Mouse (Mus musculus) layer of hippocampus, postnatal 14 days (tissue): ENCODE results near the gene Lin28a. TPM values are rescaled to one million over a fixed set of nuclear protein-coding genes. Genes with fewer than 3 reads are reported as not detected.

Experiments
- DNase-seq, 2 experiments: peaks; one replicate each; pipeline ENCODE4 v3.0.0; 2021 to 2022; ENCODE audit warnings: low spot score in 2 of 2, mixed read lengths in 1 of 2
- long read RNA-seq, 2 experiments: library from polyadenylated mRNA; stranded (forward); transcript quantifications; one replicate each; pipeline ENCODE4 v2.0.0; 2021
- total RNA-seq, 2 experiments: library from RNA; stranded (reverse); gene quantifications; 2 replicates each; pipeline ENCODE4 v1.2.3; 2021

The Lin28a gene
- total RNA-seq: not detected
- long read RNA-seq, experiment 1: 0 reads
- long read RNA-seq, experiment 2: 0 reads

- DNase-seq: no peak
Measured at GRCm38 (mm10) chr4:134018779-134019145, at the start of gene Lin28a. TSS of gene Lin28a (minus strand) at chr4:134018841.

GRCm38 (mm10) chr4:134067833-134068544 is 49.3 kb upstream of the Lin28a start:
- no peak for DNase-seq

- no peak for DNase-seq
Measured at GRCm38 (mm10) chr4:134067383-134067782, 48.7 kb upstream of the Lin28a start.

DNA sequence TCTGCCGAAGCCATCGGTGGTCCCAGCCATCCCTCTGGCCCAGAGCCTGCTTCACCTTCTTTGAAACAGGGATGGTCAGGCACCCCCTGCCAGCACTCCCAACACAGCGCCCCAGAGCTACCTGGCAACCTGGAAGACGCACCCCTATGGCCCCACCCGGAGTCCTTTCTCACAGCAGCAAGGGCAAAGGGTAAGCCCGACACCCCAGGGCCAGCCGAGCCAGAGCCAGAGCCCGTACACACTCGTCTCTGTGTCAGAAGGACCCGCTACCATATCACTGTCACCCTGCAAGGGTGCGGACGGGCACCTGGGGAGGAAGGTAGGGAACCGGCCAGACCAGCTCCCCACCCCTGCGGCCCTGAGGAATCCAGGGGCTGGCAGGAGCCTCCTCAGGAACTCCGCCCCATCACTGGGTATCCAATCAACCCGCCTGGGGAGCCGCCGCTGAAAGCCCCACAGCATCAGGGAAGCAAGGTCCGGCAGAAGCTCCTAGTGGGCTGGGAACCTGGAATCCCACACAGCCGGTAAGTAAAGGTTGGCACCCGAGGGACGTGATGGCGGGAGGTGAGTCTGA is 46.9 kb upstream of the Lin28a start:
- no peak for DNase-seq

- no peak for DNase-seq
Measured at GRCm38 (mm10) chr4:134062561-134062960, 43.9 kb upstream of the Lin28a start.

DNA sequence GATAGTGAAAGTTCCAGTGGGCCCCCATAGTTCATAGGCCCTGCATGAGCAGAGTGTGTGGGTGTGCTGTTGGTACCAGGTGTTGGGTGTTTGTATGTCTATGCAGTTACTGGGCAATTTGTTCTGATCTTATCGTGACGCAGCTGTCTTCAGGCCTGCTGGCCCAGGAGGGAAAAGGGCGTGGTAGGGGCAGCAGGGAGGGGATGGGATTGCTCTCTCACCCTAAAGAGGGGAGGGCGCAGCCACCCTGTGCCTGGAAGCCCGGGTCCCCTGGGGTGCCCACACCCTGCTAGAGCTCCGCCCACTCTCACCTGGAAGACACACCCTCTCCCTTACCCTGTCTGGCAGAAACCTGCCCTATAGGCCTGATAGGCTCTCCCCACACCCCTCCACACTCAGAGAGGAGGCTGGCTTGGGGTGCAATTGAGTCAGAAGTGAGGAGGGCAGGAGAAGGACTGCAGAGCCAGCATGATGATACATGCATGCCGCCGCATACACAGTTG is 43.4 kb upstream of the Lin28a start:
- DNase-seq: no peak

- DNase-seq: peak in 1 of 2 experiments; percentile 40
Measured at GRCm38 (mm10) chr4:134061166-134061830, 42.7 kb upstream of the Lin28a start.

DNA sequence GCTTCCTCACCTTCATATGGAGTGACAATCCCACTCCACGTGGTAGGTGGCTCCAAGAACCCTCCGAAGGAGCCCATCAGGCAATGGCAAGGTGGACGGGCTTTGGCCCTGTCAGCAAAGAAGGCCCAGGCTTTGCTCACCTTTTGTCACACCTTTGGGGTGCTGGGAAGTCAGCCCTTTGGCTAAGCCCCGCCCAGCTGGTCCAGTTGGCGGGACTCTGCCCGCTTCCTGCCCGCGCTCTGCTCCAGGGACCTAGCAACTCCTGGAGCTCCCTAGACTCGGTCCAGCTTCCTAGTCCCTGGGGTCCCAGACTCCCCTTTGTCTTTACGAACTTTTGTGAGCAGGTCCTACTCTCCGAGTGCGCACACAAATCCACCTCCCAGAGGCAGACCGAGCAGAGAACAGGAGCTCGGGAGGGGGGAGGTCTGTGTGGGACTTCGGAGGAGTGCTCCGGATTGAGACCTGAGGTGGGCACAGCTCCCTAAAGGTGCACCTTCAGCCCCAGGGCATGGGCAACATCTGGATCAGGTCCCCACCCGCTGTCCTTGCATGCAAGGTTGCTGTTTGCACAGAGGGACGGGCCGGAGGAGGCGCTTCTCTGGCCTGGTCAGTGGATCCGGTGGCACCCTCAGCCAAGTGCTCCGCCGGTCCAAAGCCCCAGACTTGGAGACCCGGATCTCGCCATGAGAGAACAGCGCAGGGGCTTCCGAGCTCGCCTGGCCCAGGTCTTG is 41.7 kb upstream of the Lin28a start, which contains the start of gene Crybg2:
Gene Crybg2, plus strand, starts transcription at position 681 of the 731 bp plus-strand sequence.
- no peak for DNase-seq

- no peak for DNase-seq
Measured at GRCm38 (mm10) chr4:134058908-134059307, 40.3 kb upstream of the Lin28a start.

DNA sequence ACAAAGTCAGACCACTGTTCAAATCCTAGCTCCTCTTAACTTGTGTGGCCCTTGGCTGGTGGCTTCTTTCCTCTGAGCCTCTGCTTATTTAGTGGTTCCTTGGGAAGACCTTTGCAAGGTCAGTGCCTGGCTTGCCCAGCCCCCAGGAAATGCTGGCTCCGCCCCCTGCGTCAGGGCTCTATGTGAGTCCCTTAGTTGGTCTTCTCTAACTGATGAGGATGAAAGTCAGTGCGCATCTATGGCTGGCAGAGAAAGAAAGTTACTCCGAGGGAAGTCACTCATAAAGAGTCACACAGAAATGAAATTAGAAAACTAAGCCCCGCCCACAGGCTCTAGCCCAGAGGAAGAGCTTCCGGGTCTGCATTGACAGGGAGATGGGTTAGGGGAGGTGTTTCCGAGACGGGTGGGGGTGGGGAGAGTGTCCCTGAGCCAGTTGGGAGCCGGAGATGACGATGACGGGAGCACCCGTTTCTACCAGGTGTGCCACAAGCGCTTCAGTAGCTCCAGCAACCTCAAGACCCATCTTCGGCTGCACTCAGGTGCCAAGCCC is 39.6 kb upstream of the Lin28a start:
- DNase-seq: no peak

DNA sequence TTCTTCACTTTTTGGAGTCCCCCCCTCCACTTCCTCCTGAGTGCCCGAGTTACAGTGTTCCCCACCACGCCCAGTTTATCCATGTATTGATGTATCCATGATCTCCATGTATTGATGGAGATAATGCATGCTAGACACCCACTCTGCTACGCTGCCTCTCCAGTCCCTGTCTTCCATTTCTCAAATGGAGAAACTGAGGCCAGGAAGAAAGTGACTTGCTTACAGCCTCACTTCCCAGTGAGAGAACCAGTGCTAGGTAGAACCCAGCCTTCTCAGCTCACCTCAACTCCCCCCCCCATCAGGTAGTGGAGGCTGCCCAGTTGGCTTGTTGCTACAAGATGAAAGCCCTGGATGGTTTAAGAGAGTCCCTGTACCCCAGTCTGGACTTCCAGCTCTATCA is 34.9 kb upstream of the Lin28a start, which contains the start of gene Zfp683:
Gene Zfp683, plus strand, starts transcription at position 301 of the 400 bp plus-strand sequence.
- DNase-seq: no peak

- no peak for DNase-seq
Measured at GRCm38 (mm10) chr4:134052560-134052959, 33.9 kb upstream of the Lin28a start.

- DNase-seq: no peak
Measured at GRCm38 (mm10) chr4:134051912-134052311, 33.3 kb upstream of the Lin28a start.

- DNase-seq: no peak
Measured at GRCm38 (mm10) chr4:134047648-134048047, 29.0 kb upstream of the Lin28a start.

DNA sequence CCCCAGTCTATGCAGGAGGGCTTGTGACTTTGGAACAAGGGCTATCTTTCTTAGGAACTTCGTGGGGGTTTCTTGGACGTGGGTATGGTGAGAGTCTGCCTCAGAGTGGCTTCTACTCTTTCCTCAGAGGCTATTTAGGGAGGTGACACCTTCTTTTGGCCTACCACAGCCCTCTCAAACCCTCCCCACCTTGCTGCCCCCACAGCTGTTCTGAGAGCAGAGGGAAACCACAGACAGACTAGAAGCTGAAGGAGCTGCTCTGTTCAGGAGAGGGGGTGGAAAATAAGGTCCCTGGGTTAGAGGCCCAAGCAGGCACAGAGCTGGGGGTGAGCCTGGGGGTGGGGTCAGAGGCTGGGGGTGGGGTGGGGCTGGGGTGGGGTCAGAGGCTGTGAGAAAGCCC is 24.4 kb upstream of the Lin28a start:
- DNase-seq: no peak

DNA sequence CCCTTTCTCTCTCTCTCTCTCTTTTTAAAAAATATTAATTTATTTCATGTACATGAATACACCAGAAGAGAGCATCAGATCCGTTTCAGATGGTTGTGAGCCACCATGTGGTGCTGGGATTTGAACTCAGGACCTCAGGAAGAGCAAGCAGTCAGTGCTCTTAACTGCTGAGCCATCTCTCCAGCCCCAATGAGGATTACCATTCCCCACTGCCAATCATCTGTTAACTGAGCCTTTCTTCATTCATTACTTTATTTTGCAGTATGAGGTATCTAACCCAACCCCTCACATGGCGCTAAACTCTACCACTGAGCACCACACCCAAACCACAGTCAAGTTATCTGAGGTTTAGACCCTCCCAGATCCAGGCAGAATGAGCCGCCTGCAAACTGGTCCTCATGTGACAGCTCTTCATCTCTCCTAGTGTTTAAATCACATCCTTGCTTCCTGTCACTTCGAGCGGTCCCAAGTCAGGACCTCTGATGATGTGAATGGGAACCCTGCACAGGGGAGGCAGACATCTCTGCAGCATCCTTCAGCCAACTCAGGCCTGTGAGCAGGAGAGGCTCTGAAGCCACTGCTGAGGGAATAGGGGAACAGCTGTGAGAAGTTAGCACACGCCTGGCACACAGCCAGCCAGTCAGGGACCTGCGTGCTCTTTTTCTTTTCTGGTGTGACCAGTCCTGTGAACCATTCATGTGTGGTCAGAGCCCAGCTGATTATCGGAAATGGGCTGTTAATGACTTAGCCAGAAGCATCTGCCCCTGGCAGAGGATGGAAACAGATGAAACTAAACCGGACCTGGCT is 22.9 kb upstream of the Lin28a start:
- DNase-seq: no peak

- peak; percentile 81 to 90 for DNase-seq
Measured at GRCm38 (mm10) chr4:134035953-134036352, 17.3 kb upstream of the Lin28a start.

- no peak for DNase-seq
Measured at GRCm38 (mm10) chr4:134025802-134026201, 7.2 kb upstream of the Lin28a start.

- DNase-seq: peak; percentile 33 to 45
Measured at GRCm38 (mm10) chr4:134020621-134021020, 2.0 kb upstream of the Lin28a start.
